Mouse (Mus musculus): ENCODE results near the gene Tmem175. TPM values are rescaled to one million over a fixed set of nuclear protein-coding genes. Genes with fewer than 3 reads are reported as not detected.

The Tmem175 gene
- total and polyA plus RNA-seq, 2 experiments from 2014 or later: 12.3 to 24.5 TPM

- Histone ChIP-seq H3K9ac (replicated peaks; ENCODE audit: low read depth, low read length) (no peak overlapping the region), H3K9me3 (replicated peaks; ENCODE audit: control insufficient read depth, low read length) (no peaks in the 10 kb centered on the region), H3K27ac (ENCODE audit: low read depth) (no peak overlapping the region), H3K36me3 (replicated peaks; ENCODE audit: control insufficient read depth, insufficient read depth, low read length) (peaks cover 13% of the 10 kb centered on the region), H3K4me1 (ENCODE audit: control insufficient read depth, insufficient read depth) (no peaks in the 10 kb centered on the region), H3K4me3 (ENCODE audit: low read depth, low read length) (no peak overlapping the region), H3K4me2 (ENCODE audit: low read depth, low read length) (no peak overlapping the region), H3K27me3 (ENCODE audit: control insufficient read depth, insufficient read depth, low read length) (no peaks in the 10 kb centered on the region)
- DNase-seq (ENCODE audit: low spot score) (no peak), ATAC-seq (ENCODE audit: insufficient read depth, low read depth) (no peak)
- WGBS: 69% methylated on average over 4 of the region's 4 CpGs
- TF ChIP-seq CTCF (IDR thresholded peaks at IDR 0.05; ENCODE audit: low read depth) (no peak), EP300 (IDR thresholded peaks at IDR 0.05; ENCODE audit: low read depth) (no peak)
Measured at GRCm38 (mm10) chr5:108636172-108636571, 6.6 kb downstream of the Tmem175 start.

GRCm38 (mm10) chr5:108643674-108644073 is 14.1 kb downstream of the Tmem175 start:
- 39% methylated on average over 2 of the region's 2 CpGs for WGBS
- no peak overlapping the region for H3K27ac ChIP-seq (ENCODE audit: low read depth)
- H3K36me3 ChIP-seq (replicated peaks; ENCODE audit: control insufficient read depth, insufficient read depth, low read length): peaks cover 50% of the 10 kb centered on the region
- ATAC-seq (ENCODE audit: insufficient read depth, low read depth): no peak
- H3K4me2 ChIP-seq (ENCODE audit: low read depth, low read length): no peak overlapping the region
- TF ChIP-seq CTCF (IDR thresholded peaks at IDR 0.05; ENCODE audit: low read depth) (no peak), EP300 (IDR thresholded peaks at IDR 0.05; ENCODE audit: low read depth) (no peak)
- H3K9me3 ChIP-seq (replicated peaks; ENCODE audit: control insufficient read depth, low read length): no peaks in the 10 kb centered on the region
- no peak overlapping the region for H3K4me3 ChIP-seq (ENCODE audit: low read depth, low read length)
- H3K4me1 ChIP-seq (ENCODE audit: control insufficient read depth, insufficient read depth): no peaks in the 10 kb centered on the region
- no peak for DNase-seq (ENCODE audit: low spot score)
- no peaks in the 10 kb centered on the region for H3K27me3 ChIP-seq (ENCODE audit: control insufficient read depth, insufficient read depth, low read length)
- H3K9ac ChIP-seq (replicated peaks; ENCODE audit: low read depth, low read length): no peak overlapping the region

GRCm38 (mm10) chr5:108645651-108646342 is 16.2 kb downstream of the Tmem175 start:
- no peaks in the 10 kb centered on the region for H3K9me3 ChIP-seq (replicated peaks; ENCODE audit: control insufficient read depth, low read length)
- ATAC-seq (ENCODE audit: insufficient read depth, low read depth): no peak
- DNase-seq (ENCODE audit: low spot score): no peak
- H3K36me3 ChIP-seq (replicated peaks; ENCODE audit: control insufficient read depth, insufficient read depth, low read length): peaks cover 61% of the 10 kb centered on the region
- H3K27me3 ChIP-seq (ENCODE audit: control insufficient read depth, insufficient read depth, low read length): no peaks in the 10 kb centered on the region
- no peak overlapping the region for H3K9ac ChIP-seq (replicated peaks; ENCODE audit: low read depth, low read length)
- TF ChIP-seq CTCF (IDR thresholded peaks at IDR 0.05; ENCODE audit: low read depth) (peak; percentile 14), EP300 (IDR thresholded peaks at IDR 0.05; ENCODE audit: low read depth) (no peak)
- no peak overlapping the region for H3K27ac ChIP-seq (ENCODE audit: low read depth)
- no peak overlapping the region for H3K4me2 ChIP-seq (ENCODE audit: low read depth, low read length)
- no peak overlapping the region for H3K4me3 ChIP-seq (ENCODE audit: low read depth, low read length)
- WGBS: 89% methylated on average over 9 of the region's 9 CpGs
- no peaks in the 10 kb centered on the region for H3K4me1 ChIP-seq (ENCODE audit: control insufficient read depth, insufficient read depth)

GRCm38 (mm10) chr5:108646343-108646660 is 16.7 kb downstream of the Tmem175 start:
- TF ChIP-seq CTCF (IDR thresholded peaks at IDR 0.05; ENCODE audit: low read depth) (no peak), EP300 (IDR thresholded peaks at IDR 0.05; ENCODE audit: low read depth) (no peak)
- peaks cover 63% of the 10 kb centered on the region for H3K36me3 ChIP-seq (replicated peaks; ENCODE audit: control insufficient read depth, insufficient read depth, low read length)

GRCm38 (mm10) chr5:108647311-108647710 is 17.7 kb downstream of the Tmem175 start:
- peaks cover 64% of the 10 kb centered on the region for H3K36me3 ChIP-seq (replicated peaks; ENCODE audit: control insufficient read depth, insufficient read depth, low read length)
- no peaks in the 10 kb centered on the region for H3K9me3 ChIP-seq (replicated peaks; ENCODE audit: control insufficient read depth, low read length)
- ATAC-seq (ENCODE audit: insufficient read depth, low read depth) (no peak), DNase-seq (ENCODE audit: low spot score) (no peak)
- no peak overlapping the region for H3K9ac ChIP-seq (replicated peaks; ENCODE audit: low read depth, low read length)
- WGBS: 89% methylated on average over 2 of the region's 2 CpGs
- H3K4me1 ChIP-seq (ENCODE audit: control insufficient read depth, insufficient read depth): no peaks in the 10 kb centered on the region
- no peaks in the 10 kb centered on the region for H3K27me3 ChIP-seq (ENCODE audit: control insufficient read depth, insufficient read depth, low read length)
- no peak overlapping the region for H3K4me2 ChIP-seq (ENCODE audit: low read depth, low read length)
- no peak for TF ChIP-seq EP300 (IDR thresholded peaks at IDR 0.05; ENCODE audit: low read depth)
- TF ChIP-seq CTCF (IDR thresholded peaks at IDR 0.05; ENCODE audit: low read depth): no peak
- no peak overlapping the region for H3K27ac ChIP-seq (ENCODE audit: low read depth)
- no peak overlapping the region for H3K4me3 ChIP-seq (ENCODE audit: low read depth, low read length)

More at GRCm38 (mm10) chr5:108646343-108646660, 16.7 kb downstream of the Tmem175 start:
- Histone ChIP-seq H3K4me2 (ENCODE audit: low read depth, low read length) (no peak overlapping the region), H3K27me3 (ENCODE audit: control insufficient read depth, insufficient read depth, low read length) (no peaks in the 10 kb centered on the region), H3K27ac (ENCODE audit: low read depth) (no peak overlapping the region), H3K4me1 (ENCODE audit: control insufficient read depth, insufficient read depth) (no peaks in the 10 kb centered on the region), H3K4me3 (ENCODE audit: low read depth, low read length) (no peak overlapping the region), H3K9ac (replicated peaks; ENCODE audit: low read depth, low read length) (no peak overlapping the region), H3K9me3 (replicated peaks; ENCODE audit: control insufficient read depth, low read length) (no peaks in the 10 kb centered on the region)
- ATAC-seq (ENCODE audit: insufficient read depth, low read depth): no peak
- 74% methylated on average over 3 of the region's 3 CpGs for WGBS
- DNase-seq (ENCODE audit: low spot score): no peak
